Mouse (Mus musculus) heart, embryonic 12.5 days (tissue): ENCODE data around the gene Kdm7a. TPM values are rescaled to one million over a fixed set of nuclear protein-coding genes. Genes with fewer than 3 reads are reported as not detected.

ENCODE experiments used
- ATAC-seq: fragments of 200-750 bp; cut with Nextera tagmentation; 2 replicates; pipeline ENCODE4 v1.8.0; 2017; ENCODE audit warnings: moderate TSS enrichment, moderate library complexity; ENCODE audit not compliant: insufficient number of reproducible peaks, low FRiP score
- H3K27ac ChIP-seq: fragments of 300-500 bp; sonication (generic); 2 replicates; pipeline ENCODE4 v1.5.1; 2016; ENCODE audit warnings: mild to moderate bottlenecking, moderate library complexity; ENCODE audit not compliant: poor library complexity, severe bottlenecking
- H3K27me3 ChIP-seq: fragments of 300-500 bp; sonication (generic); replicated peaks from 2 replicates; pipeline ENCODE4 v1.6.1; 2016; ENCODE audit warnings: mild to moderate bottlenecking, moderate library complexity
- H3K36me3 ChIP-seq: fragments of 300-500 bp; sonication (generic); 2 replicates; pipeline ENCODE4 v1.6.1; 2016; ENCODE audit warnings: mild to moderate bottlenecking, moderate library complexity
- H3K4me1 ChIP-seq: fragments of 300-500 bp; sonication (generic); replicated peaks from 2 replicates; pipeline ENCODE4 v1.6.1; 2016; ENCODE audit warnings: mild to moderate bottlenecking
- H3K4me2 ChIP-seq: fragments of 300-500 bp; sonication (generic); 2 replicates; pipeline ENCODE4 v1.6.1; 2016; ENCODE audit warnings: mild to moderate bottlenecking, moderate library complexity
- H3K4me3 ChIP-seq: fragments of 300-500 bp; sonication (generic); 2 replicates; pipeline ENCODE4 v1.5.1; 2016; ENCODE audit warnings: mild to moderate bottlenecking
- H3K9ac ChIP-seq: fragments of 300-500 bp; sonication (generic); 2 replicates; pipeline ENCODE4 v1.6.1; 2016; ENCODE audit warnings: mild to moderate bottlenecking, moderate library complexity
- H3K9me3 ChIP-seq: fragments of 300-500 bp; sonication (generic); replicated peaks from 2 replicates; pipeline ENCODE4 v1.6.1; 2016; ENCODE audit warnings: mild to moderate bottlenecking, moderate library complexity
- WGBS: fragments of 180-500 bp; shearing (Covaris S2); methylation state at CpG from one replicate; pipeline ENCODE4 v1.1.7; 2016; 5-methylcytosine and 5-hydroxymethylcytosine counted together
- polyA plus RNA-seq: library from polyadenylated mRNA; unstranded; fragments of >200 nt; fragmentation: Nextera tagmentation; extraction: Ambion mirVana; gene quantifications from 2 replicates; pipeline ENCODE4 v1.2.1, GENCODE M21; 2016

Kdm7a gene
- polyA plus RNA-seq, 1 experiment from 2014 or later: 6.8 TPM

DNA sequence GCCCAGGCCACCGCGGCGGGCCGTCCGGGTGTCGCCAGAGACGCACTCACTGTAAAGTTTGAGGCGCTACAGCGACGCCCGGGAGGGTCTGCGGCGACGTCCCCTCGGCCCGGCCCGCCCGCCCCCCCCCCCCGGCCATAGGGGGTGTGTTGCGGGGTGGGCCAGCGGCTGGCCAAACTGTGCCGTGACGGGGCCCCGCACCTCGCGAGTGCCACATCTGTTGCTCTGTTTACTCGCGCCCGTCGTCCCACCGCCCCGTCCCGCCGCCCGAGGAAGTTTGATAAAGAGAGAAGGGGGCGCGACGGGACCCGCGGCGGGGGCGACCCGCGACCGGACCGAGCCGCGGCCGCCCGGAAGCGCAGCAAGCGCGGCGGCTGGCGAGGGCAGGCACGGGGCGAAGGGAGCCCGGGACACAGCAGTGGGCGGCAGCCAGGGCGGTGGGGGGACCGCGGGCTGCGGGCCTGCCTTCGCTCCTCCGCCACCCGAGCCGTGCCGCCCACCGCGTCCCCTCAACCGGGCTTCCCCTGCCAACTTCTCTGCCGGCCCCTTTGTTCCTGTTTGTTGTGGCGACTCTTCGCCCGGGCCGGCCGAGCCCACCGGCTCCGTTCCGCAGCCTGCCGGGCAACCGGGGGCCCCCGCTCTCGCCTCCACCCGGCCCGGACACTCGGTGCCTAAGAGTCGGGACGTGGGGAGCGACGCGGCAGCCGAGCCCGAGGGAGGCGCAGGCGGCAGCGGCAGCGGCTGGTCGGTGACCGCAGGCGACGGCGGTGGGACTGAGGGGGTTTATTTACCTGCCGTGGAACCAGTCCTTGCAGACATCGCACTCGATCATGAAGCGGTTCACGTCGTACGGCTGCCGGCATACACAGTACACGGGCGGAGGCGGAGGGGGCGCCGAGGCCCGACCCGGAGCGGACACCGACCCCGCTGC is 674 bp downstream of the Kdm7a start:
- peak overlapping the region; percentile 94 for H3K9ac ChIP-seq

GRCm38 (mm10) chr6:39205064-39205649 is 1.4 kb downstream of the Kdm7a start:
- H3K9me3 ChIP-seq: no peaks in the 10 kb centered on the region
- H3K27me3 ChIP-seq: no peaks in the 10 kb centered on the region
- ATAC-seq: peak; percentile 13; the same call in 1 of the 2 replicates
- H3K27ac ChIP-seq: peak overlapping the region; percentile 97
- peak overlapping the region; percentile 93 for H3K4me3 ChIP-seq
- under 1% methylated on average over 30 of the region's 30 CpGs for WGBS
- H3K36me3 ChIP-seq: no peaks in the 10 kb centered on the region
- peak overlapping the region; percentile 70 for H3K4me2 ChIP-seq
- H3K4me1 ChIP-seq: peaks cover 7% of the 10 kb centered on the region
- peak overlapping the region; percentile 94 for H3K9ac ChIP-seq

More for the DNA sequence above, 674 bp downstream of the Kdm7a start:
- no peaks in the 10 kb centered on the region for H3K9me3 ChIP-seq
- peak overlapping the region; percentile 70 for H3K4me2 ChIP-seq
- ATAC-seq: peak; percentile 62
- H3K27ac ChIP-seq: peak overlapping the region; percentile 97
- peaks cover 4% of the 10 kb centered on the region for H3K4me1 ChIP-seq
- H3K36me3 ChIP-seq: no peaks in the 10 kb centered on the region
- WGBS: under 1% methylated on average over 88 of the region's 121 CpGs
- H3K4me3 ChIP-seq: peak overlapping the region; percentile 93
- no peaks in the 10 kb centered on the region for H3K27me3 ChIP-seq

GRCm38 (mm10) chr6:39204444-39204843 is 2.1 kb downstream of the Kdm7a start:
- ATAC-seq: no peak
- H3K9me3 ChIP-seq: no peaks in the 10 kb centered on the region
- H3K4me2 ChIP-seq: no peak overlapping the region
- H3K27ac ChIP-seq: no peak overlapping the region
- peaks cover 7% of the 10 kb centered on the region for H3K4me1 ChIP-seq
- H3K9ac ChIP-seq: no peak overlapping the region
- no peaks in the 10 kb centered on the region for H3K36me3 ChIP-seq
- H3K27me3 ChIP-seq: no peaks in the 10 kb centered on the region
- no peak overlapping the region for H3K4me3 ChIP-seq
- 53% methylated on average over 4 of the region's 4 CpGs for WGBS

- Histone ChIP-seq H3K4me2 (no peak overlapping the region), H3K4me1 (peaks cover 7% of the 10 kb centered on the region), H3K36me3 (no peaks in the 10 kb centered on the region), H3K9ac (no peak overlapping the region), H3K27ac (no peak overlapping the region), H3K4me3 (no peak overlapping the region), H3K9me3 (no peaks in the 10 kb centered on the region), H3K27me3 (no peaks in the 10 kb centered on the region)
- 65% methylated on average over 4 of the region's 4 CpGs for WGBS
- peak; percentile 49; the same call in 1 of the 2 replicates for ATAC-seq
Observed at GRCm38 (mm10) chr6:39203236-39203635, 3.4 kb downstream of the Kdm7a start.

DNA sequence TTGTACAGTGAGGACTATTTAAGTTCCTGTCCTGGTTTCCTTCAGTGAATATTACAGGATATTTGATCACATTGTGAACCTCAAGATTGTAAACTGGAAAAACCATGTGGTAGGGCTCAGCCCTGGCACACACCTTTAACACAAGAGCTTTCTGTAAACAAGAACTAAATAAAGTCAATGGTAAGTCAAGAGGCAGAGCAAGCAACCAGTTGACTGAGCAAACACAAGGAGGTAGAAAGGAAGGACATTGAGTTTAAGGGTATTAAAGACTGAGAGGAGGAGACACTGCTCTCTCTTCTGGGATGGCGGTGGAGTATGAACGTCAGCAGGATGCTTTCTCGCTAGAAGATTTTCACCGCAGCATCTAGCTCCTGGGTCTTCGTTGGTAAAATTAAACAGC is 13.6 kb downstream of the Kdm7a start:
- H3K4me1 ChIP-seq: no peaks in the 10 kb centered on the region; the same call in 1 of the 2 replicates
- no peak overlapping the region for H3K4me3 ChIP-seq
- WGBS: 89% methylated on average over 5 of the region's 5 CpGs
- H3K9ac ChIP-seq: no peak overlapping the region
- H3K4me2 ChIP-seq: no peak overlapping the region
- peaks cover 6% of the 10 kb centered on the region; the same call in 1 of the 2 replicates for H3K36me3 ChIP-seq
- H3K9me3 ChIP-seq: no peaks in the 10 kb centered on the region
- no peaks in the 10 kb centered on the region for H3K27me3 ChIP-seq
- ATAC-seq: no peak
- H3K27ac ChIP-seq: no peak overlapping the region

DNA sequence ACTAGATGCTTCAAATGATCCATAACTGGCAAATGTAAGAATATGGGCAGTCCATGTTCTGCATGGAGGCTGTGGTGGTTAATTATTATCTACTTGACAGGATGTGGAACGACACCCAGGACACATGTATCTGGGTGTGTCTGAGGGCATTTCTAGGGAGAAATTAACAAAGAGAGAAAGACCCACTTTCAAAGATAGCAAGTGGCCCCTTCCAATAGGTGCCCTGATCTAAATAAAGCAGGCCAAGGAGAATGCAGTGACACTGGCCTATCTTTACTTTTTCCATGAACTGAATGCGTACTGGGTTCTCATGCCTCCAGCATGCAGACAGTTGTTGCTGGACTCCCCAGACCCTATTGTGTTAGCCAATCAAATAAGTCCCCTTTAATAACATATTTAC is 15.1 kb downstream of the Kdm7a start:
- 44% methylated on average over 2 of the region's 2 CpGs for WGBS
- no peaks in the 10 kb centered on the region for H3K27me3 ChIP-seq
- ATAC-seq: no peak
- no peak overlapping the region for H3K4me3 ChIP-seq
- H3K4me2 ChIP-seq: no peak overlapping the region
- H3K9ac ChIP-seq: no peak overlapping the region
- no peaks in the 10 kb centered on the region for H3K9me3 ChIP-seq
- H3K4me1 ChIP-seq: peaks cover 1% of the 10 kb centered on the region; the same call in 1 of the 2 replicates
- H3K36me3 ChIP-seq: peaks cover 6% of the 10 kb centered on the region; the same call in 1 of the 2 replicates
- H3K27ac ChIP-seq: no peak overlapping the region

DNA sequence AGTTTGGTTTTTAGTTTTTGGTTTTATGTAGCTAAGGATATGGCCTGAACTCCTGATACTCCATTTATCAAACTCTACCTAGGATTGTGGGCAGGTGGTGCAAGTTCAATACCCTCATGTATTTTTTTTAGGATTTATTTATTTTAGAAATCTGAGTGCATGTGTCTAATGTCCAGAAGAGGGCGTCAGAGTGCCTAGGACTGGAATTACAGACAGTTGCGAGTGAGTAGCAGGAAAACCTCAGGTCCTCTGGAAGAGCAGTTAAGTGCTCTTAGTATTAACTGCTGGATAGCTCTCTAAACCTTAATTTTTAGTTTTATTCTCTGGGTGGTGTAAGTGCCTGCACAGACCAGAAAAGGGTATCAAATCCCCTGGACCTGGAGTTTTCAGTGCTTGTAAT is 19.4 kb downstream of the Kdm7a start:
- WGBS: 24% methylated on average over 2 of the region's 2 CpGs
- Histone ChIP-seq H3K36me3 (peaks cover 8% of the 10 kb centered on the region; the same call in 1 of the 2 replicates), H3K4me2 (no peak overlapping the region), H3K4me3 (no peak overlapping the region), H3K4me1 (peaks cover 5% of the 10 kb centered on the region), H3K9me3 (0 out of 2 replicates have a peak, but pooled peaks cover 3% of the 10 kb centered on the region), H3K9ac (no peak overlapping the region), H3K27me3 (no peaks in the 10 kb centered on the region), H3K27ac (no peak overlapping the region)
- ATAC-seq: no peak

DNA sequence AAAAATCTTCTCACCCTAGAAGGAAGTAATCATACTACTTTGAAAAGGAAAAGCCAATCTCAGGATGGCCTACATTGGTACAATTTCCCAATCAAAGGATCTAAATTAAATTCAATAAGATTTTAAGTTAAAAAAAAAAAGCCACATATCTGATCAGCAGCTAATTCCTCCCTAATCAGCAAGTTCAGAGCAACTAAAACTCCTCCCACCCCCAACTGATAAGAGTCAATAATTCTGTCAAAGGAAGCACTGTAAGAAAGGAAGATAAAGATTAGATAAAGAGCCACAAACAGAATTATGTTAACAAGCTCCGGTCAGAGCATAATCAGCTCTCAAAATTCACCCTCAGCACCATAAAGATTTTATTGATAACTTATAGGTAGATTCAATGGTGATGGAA is 37.5 kb downstream of the Kdm7a start:
- no peak overlapping the region for H3K4me2 ChIP-seq
- no peak overlapping the region for H3K27ac ChIP-seq
- H3K4me1 ChIP-seq: no peaks in the 10 kb centered on the region
- H3K9ac ChIP-seq: no peak overlapping the region
- no peak overlapping the region for H3K4me3 ChIP-seq
- no peak for ATAC-seq
- H3K9me3 ChIP-seq: no peaks in the 10 kb centered on the region
- 60% methylated on average over 1 of the region's 1 CpGs for WGBS
- H3K36me3 ChIP-seq: peaks cover 17% of the 10 kb centered on the region
- no peaks in the 10 kb centered on the region for H3K27me3 ChIP-seq

DNA sequence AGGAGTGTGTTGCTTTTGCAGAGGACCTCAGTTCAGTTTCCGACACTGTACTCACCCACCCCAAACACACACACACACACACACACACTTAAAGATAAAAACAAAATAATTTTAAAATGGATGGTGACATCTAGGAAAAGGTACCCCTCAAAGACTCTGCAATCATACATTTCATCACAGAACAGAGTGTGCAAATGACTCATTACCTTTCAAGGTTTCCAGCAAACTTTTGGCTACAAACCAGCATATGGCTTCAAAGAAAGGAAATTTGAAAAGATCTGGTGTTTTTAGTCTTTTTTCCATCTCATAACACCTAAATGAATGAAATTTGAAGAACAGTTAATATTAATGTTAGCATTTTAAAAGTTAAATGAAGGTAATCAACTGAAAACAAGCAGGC is 41.7 kb downstream of the Kdm7a start:
- Histone ChIP-seq H3K9me3 (no peaks in the 10 kb centered on the region), H3K4me1 (no peaks in the 10 kb centered on the region), H3K4me2 (no peak overlapping the region), H3K27me3 (no peaks in the 10 kb centered on the region), H3K9ac (no peak overlapping the region), H3K27ac (no peak overlapping the region), H3K4me3 (no peak overlapping the region), H3K36me3 (peaks cover 28% of the 10 kb centered on the region)
- WGBS: 91% methylated on average over 1 of the region's 1 CpGs
- ATAC-seq: no peak

DNA sequence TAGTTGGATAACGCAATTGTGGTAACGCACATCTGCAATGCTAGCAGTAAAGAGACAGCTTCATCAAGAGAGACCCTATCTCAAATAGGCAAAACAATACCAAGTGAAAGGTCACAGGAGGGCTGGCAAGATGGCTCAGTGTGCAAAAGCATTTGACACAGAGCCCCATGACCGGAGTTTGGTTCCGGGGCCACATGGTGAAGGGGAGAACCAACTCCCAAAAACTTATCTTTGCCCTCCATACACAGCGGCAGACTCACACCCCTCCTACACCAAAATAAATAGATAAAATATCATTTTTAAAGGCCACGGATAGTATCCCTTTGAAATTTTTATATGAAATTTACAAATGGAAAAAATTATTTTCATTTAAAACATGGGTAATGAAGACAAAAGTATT is 44.6 kb downstream of the Kdm7a start:
- Histone ChIP-seq H3K4me1 (no peaks in the 10 kb centered on the region), H3K4me3 (no peak overlapping the region), H3K9me3 (no peaks in the 10 kb centered on the region), H3K36me3 (peaks cover 23% of the 10 kb centered on the region), H3K9ac (no peak overlapping the region), H3K27me3 (no peaks in the 10 kb centered on the region), H3K4me2 (no peak overlapping the region), H3K27ac (no peak overlapping the region)
- no peak for ATAC-seq
- 87% methylated on average over 6 of the region's 6 CpGs for WGBS

- H3K4me1 ChIP-seq: no peaks in the 10 kb centered on the region
- H3K36me3 ChIP-seq: peaks cover 63% of the 10 kb centered on the region
- 73% methylated on average over 6 of the region's 6 CpGs for WGBS
- H3K9me3 ChIP-seq: no peaks in the 10 kb centered on the region
- ATAC-seq: no peak
- H3K4me3 ChIP-seq: no peak overlapping the region
- no peaks in the 10 kb centered on the region for H3K27me3 ChIP-seq
- no peak overlapping the region for H3K4me2 ChIP-seq
- no peak overlapping the region for H3K27ac ChIP-seq
- H3K9ac ChIP-seq: no peak overlapping the region
Observed at GRCm38 (mm10) chr6:39146041-39146440, 60.5 kb downstream of the Kdm7a start.
